Mouse (Mus musculus): ENCODE results near the gene Uvrag. TPM values are rescaled to one million over a fixed set of nuclear protein-coding genes. Genes with fewer than 3 reads are reported as not detected.

The Uvrag gene
- polyA plus RNA-seq, 1 experiment from 2014 or later: 15.7 TPM

- Histone ChIP-seq H3K27me3 (no peaks in the 10 kb centered on the region), H3K9me3 (no peaks in the 10 kb centered on the region), H3K36me3 (no peaks in the 10 kb centered on the region), H3K27ac (replicated peaks) (no peak overlapping the region), H3K4me3 (no peak overlapping the region), H3K4me2 (replicated peaks) (no peak overlapping the region), H3K4me1 (0 out of 2 replicates have a peak, but pooled peaks cover 8% of the 10 kb centered on the region), H3K9ac (replicated peaks) (no peak overlapping the region)
- ATAC-seq (ENCODE audit: low FRiP score, low read depth): no peak
- 15% methylated on average over 11 of the region's 11 CpGs for WGBS
These were observed 182.8 kb downstream of the Uvrag start for GRCm38 (mm10) chr7:98958172-98958571.

GRCm38 (mm10) chr7:98957111-98957741 lies 183.7 kb downstream of the Uvrag start:
- H3K4me2 ChIP-seq (replicated peaks): no peak overlapping the region
- no peak overlapping the region for H3K27ac ChIP-seq (replicated peaks)
- ATAC-seq (ENCODE audit: low FRiP score, low read depth): no peak
- no peak overlapping the region for H3K4me3 ChIP-seq
- WGBS: 80% methylated on average over 8 of the region's 8 CpGs
- no peak overlapping the region for H3K9ac ChIP-seq (replicated peaks)
- no peaks in the 10 kb centered on the region for H3K36me3 ChIP-seq
- no peaks in the 10 kb centered on the region for H3K9me3 ChIP-seq
- 0 out of 2 replicates have a peak, but pooled peaks cover 8% of the 10 kb centered on the region for H3K4me1 ChIP-seq
- no peaks in the 10 kb centered on the region for H3K27me3 ChIP-seq

GRCm38 (mm10) chr7:98956609-98957008 lies 184.3 kb downstream of the Uvrag start:
- H3K4me2 ChIP-seq (replicated peaks): no peak overlapping the region
- no peaks in the 10 kb centered on the region for H3K27me3 ChIP-seq
- no peak overlapping the region for H3K4me3 ChIP-seq
- 0 out of 2 replicates have a peak, but pooled peaks cover 8% of the 10 kb centered on the region for H3K4me1 ChIP-seq
- no peaks in the 10 kb centered on the region for H3K36me3 ChIP-seq
- no peak overlapping the region for H3K9ac ChIP-seq (replicated peaks)
- H3K27ac ChIP-seq (replicated peaks): no peak overlapping the region
- no peaks in the 10 kb centered on the region for H3K9me3 ChIP-seq
- ATAC-seq (ENCODE audit: low FRiP score, low read depth): no peak
- WGBS: 86% methylated on average over 1 of the region's 1 CpGs

GRCm38 (mm10) chr7:98953649-98954048 lies 187.3 kb downstream of the Uvrag start:
- no peak overlapping the region for H3K9ac ChIP-seq (replicated peaks)
- no peak overlapping the region for H3K27ac ChIP-seq (replicated peaks)
- H3K4me3 ChIP-seq: no peak overlapping the region
- WGBS: 78% methylated on average over 3 of the region's 3 CpGs
- H3K36me3 ChIP-seq: no peaks in the 10 kb centered on the region
- 0 out of 2 replicates have a peak, but pooled peaks cover 8% of the 10 kb centered on the region for H3K4me1 ChIP-seq
- H3K27me3 ChIP-seq: no peaks in the 10 kb centered on the region
- ATAC-seq (ENCODE audit: low FRiP score, low read depth): no peak
- no peak overlapping the region for H3K4me2 ChIP-seq (replicated peaks)
- H3K9me3 ChIP-seq: no peaks in the 10 kb centered on the region

- Histone ChIP-seq H3K27ac (replicated peaks) (no peak overlapping the region), H3K9ac (replicated peaks) (no peak overlapping the region), H3K4me3 (no peak overlapping the region), H3K4me2 (replicated peaks) (no peak overlapping the region), H3K9me3 (no peaks in the 10 kb centered on the region), H3K36me3 (no peaks in the 10 kb centered on the region), H3K27me3 (no peaks in the 10 kb centered on the region), H3K4me1 (no peaks in the 10 kb centered on the region)
- WGBS: 83% methylated on average over 3 of the region's 3 CpGs
- no peak for ATAC-seq (ENCODE audit: low FRiP score, low read depth)
These were observed 196.0 kb downstream of the Uvrag start for GRCm38 (mm10) chr7:98944986-98945385.

- WGBS: 84% methylated on average over 5 of the region's 5 CpGs
- Histone ChIP-seq H3K27me3 (no peaks in the 10 kb centered on the region), H3K9me3 (no peaks in the 10 kb centered on the region), H3K4me2 (replicated peaks) (no peak overlapping the region), H3K9ac (replicated peaks) (no peak overlapping the region), H3K4me3 (no peak overlapping the region), H3K4me1 (no peaks in the 10 kb centered on the region), H3K27ac (replicated peaks) (no peak overlapping the region), H3K36me3 (no peaks in the 10 kb centered on the region)
- no peak for ATAC-seq (ENCODE audit: low FRiP score, low read depth)
These were observed 197.3 kb downstream of the Uvrag start for GRCm38 (mm10) chr7:98943687-98944086.

GRCm38 (mm10) chr7:98942746-98943145 lies 198.2 kb downstream of the Uvrag start:
- Histone ChIP-seq H3K27ac (replicated peaks) (no peak overlapping the region), H3K4me1 (peaks cover under 1% of the 10 kb centered on the region; the same call in 1 of the 2 replicates), H3K36me3 (no peaks in the 10 kb centered on the region), H3K27me3 (no peaks in the 10 kb centered on the region), H3K4me2 (replicated peaks) (no peak overlapping the region), H3K9me3 (no peaks in the 10 kb centered on the region), H3K4me3 (no peak overlapping the region), H3K9ac (replicated peaks) (no peak overlapping the region)
- whole genome bisulfite sequencing: 79% methylated on average over 6 of the region's 6 CpGs
- no peak for ATAC-seq (ENCODE audit: low FRiP score, low read depth)

GRCm38 (mm10) chr7:98939194-98939593 lies 201.7 kb downstream of the Uvrag start:
- no peak overlapping the region for H3K4me3 ChIP-seq
- no peak overlapping the region for H3K4me2 ChIP-seq (replicated peaks)
- no peak overlapping the region for H3K27ac ChIP-seq (replicated peaks)
- H3K9ac ChIP-seq (replicated peaks): no peak overlapping the region
- H3K4me1 ChIP-seq: peaks cover 10% of the 10 kb centered on the region
- no peaks in the 10 kb centered on the region for H3K9me3 ChIP-seq
- no peaks in the 10 kb centered on the region for H3K36me3 ChIP-seq
- 83% methylated on average over 6 of the region's 6 CpGs for WGBS
- no peak for ATAC-seq (ENCODE audit: low FRiP score, low read depth)
- H3K27me3 ChIP-seq: no peaks in the 10 kb centered on the region

- Histone ChIP-seq H3K36me3 (no peaks in the 10 kb centered on the region), H3K9ac (replicated peaks) (no peak overlapping the region), H3K4me2 (replicated peaks) (no peak overlapping the region), H3K4me1 (peaks cover 10% of the 10 kb centered on the region), H3K9me3 (no peaks in the 10 kb centered on the region), H3K27ac (replicated peaks) (no peak overlapping the region), H3K27me3 (no peaks in the 10 kb centered on the region), H3K4me3 (no peak overlapping the region)
- ATAC-seq (ENCODE audit: low FRiP score, low read depth): no peak
- 88% methylated on average over 7 of the region's 7 CpGs for WGBS
These were observed 202.3 kb downstream of the Uvrag start for GRCm38 (mm10) chr7:98938621-98939020.

- Histone ChIP-seq H3K4me3 (no peak overlapping the region), H3K36me3 (no peaks in the 10 kb centered on the region), H3K27ac (replicated peaks) (no peak overlapping the region), H3K9me3 (no peaks in the 10 kb centered on the region), H3K4me1 (peaks cover 10% of the 10 kb centered on the region), H3K4me2 (replicated peaks) (no peak overlapping the region), H3K27me3 (no peaks in the 10 kb centered on the region), H3K9ac (replicated peaks) (no peak overlapping the region)
- WGBS: 65% methylated on average over 20 of the region's 20 CpGs
- no peak for ATAC-seq (ENCODE audit: low FRiP score, low read depth)
These were observed 203.7 kb downstream of the Uvrag start for GRCm38 (mm10) chr7:98937079-98937813.

- WGBS: 88% methylated on average over 6 of the region's 6 CpGs
- H3K4me3 ChIP-seq: no peak overlapping the region
- no peaks in the 10 kb centered on the region for H3K27me3 ChIP-seq
- peaks cover 10% of the 10 kb centered on the region for H3K4me1 ChIP-seq
- H3K36me3 ChIP-seq: no peaks in the 10 kb centered on the region
- H3K9me3 ChIP-seq: no peaks in the 10 kb centered on the region
- no peak overlapping the region for H3K27ac ChIP-seq (replicated peaks)
- no peak for ATAC-seq (ENCODE audit: low FRiP score, low read depth)
- no peak overlapping the region for H3K9ac ChIP-seq (replicated peaks)
- no peak overlapping the region for H3K4me2 ChIP-seq (replicated peaks)
These were observed 205.2 kb downstream of the Uvrag start for GRCm38 (mm10) chr7:98935757-98936156.

- H3K4me2 ChIP-seq (replicated peaks): no peak overlapping the region
- no peak overlapping the region for H3K27ac ChIP-seq (replicated peaks)
- no peaks in the 10 kb centered on the region for H3K27me3 ChIP-seq
- H3K9me3 ChIP-seq: no peaks in the 10 kb centered on the region
- H3K4me3 ChIP-seq: no peak overlapping the region
- H3K9ac ChIP-seq (replicated peaks): no peak overlapping the region
- 78% methylated on average over 10 of the region's 10 CpGs for WGBS
- peaks cover 10% of the 10 kb centered on the region for H3K4me1 ChIP-seq
- H3K36me3 ChIP-seq: no peaks in the 10 kb centered on the region
- ATAC-seq (ENCODE audit: low FRiP score, low read depth): no peak
These were observed 205.7 kb downstream of the Uvrag start for GRCm38 (mm10) chr7:98935193-98935592.

Measured in midbrain, embryonic 12.5 days (tissue).